Mouse (Mus musculus): Measurements from ENCODE around the gene Gm20696. TPM values are rescaled to one million over a fixed set of nuclear protein-coding genes. Genes with fewer than 3 reads are reported as not detected.

The Gm20696 gene
- polyA plus RNA-seq, 1 experiment from 2014 or later = 2.7 TPM

DNA sequence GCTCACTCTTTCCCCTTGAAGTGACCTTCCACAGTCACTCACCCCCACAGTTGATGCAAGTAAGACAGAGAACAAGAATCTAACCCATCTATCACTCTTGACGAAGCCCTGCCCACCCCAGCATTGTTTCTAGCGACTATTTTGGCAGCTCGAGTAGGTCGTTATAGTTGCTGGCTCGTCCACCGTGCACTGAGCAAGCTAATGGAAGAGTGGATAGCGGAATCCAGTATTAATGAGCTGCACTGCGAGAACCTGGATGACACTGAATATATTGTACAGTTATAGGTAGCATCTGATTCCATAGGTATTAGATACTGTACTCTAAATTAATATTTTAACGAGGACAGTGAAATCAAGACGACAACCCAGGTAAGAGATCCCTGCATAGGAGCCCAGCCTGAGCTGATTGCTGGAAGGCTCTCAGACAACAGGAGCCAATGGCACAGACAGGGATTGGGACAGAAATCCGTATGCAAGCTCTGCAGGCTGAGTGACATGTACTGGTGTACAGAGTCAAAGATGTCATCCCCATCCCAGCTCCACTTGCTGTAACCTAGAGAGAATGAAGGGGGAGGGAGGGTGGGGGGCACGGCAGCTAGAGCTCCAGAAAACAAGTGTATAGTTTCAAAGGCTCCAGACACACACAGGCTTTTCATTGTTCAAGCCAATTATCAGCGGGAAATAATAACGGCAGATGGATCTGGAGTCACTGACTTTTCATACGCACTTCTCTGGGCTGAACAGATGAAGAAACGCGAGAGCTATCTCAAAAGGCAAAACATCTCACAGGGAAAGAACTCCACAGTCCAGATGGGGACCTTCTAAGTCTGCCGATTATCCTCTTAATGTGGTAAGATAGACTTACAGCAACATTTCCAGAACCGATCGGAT lies 398.2 kb downstream of the Gm20696 start:
- Histone ChIP-seq H3K27ac (no peak overlapping the region), H3K4me3 (replicated peaks) (no peak overlapping the region), H3K9me3 (no peaks in the 10 kb centered on the region), H3K4me1 (replicated peaks) (peaks cover 37% of the 10 kb centered on the region), H3K36me3 (no peaks in the 10 kb centered on the region), H3K9ac (no peak overlapping the region), H3K4me2 (replicated peaks) (no peak overlapping the region), H3K27me3 (replicated peaks) (no peaks in the 10 kb centered on the region)
- WGBS = 66% methylated on average over 20 of the region's 20 CpGs
- ATAC-seq = no peak

DNA sequence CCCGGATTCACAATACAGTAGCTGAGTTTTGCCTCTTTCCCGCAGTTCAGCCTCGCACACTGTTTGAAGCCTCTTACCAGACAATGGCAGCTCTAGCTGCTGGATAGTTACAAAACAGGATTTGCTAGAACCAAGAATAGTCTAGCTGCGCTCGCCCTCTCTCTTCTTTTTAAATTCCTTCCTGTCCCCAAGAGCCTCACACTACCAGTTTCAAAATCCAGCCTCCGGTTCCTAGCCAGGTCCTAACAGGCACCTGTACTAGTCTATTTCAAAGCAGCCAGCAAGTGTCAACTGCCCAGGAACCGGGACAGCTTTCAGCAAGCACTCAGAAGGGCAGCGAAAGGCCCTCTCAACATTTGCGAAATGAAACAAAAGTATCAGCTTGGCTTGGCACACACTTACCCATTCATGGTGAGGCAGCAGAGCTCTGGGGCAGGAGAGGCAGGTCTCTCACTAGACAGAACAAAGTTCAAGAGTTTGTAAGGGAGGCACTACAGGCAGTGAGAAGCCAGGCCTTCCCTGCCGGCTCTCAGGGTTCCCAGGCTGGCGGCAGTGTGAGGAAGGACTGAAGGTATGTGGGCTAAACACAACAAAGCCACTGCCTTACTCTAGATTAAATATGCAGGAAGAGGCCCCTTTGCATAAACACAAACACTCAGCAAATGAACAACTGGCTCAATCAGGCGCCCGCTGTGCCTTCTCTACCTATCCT lies 400.5 kb downstream of the Gm20696 start:
- Histone ChIP-seq H3K4me1 (replicated peaks) (peaks cover 38% of the 10 kb centered on the region), H3K9me3 (no peaks in the 10 kb centered on the region), H3K36me3 (no peaks in the 10 kb centered on the region), H3K9ac (peak overlapping the region; percentile 37), H3K4me2 (replicated peaks) (peak overlapping the region; percentile 56), H3K4me3 (replicated peaks) (peak overlapping the region; percentile 30), H3K27me3 (replicated peaks) (no peaks in the 10 kb centered on the region), H3K27ac (peak overlapping the region; percentile 86)
- WGBS = 28% methylated on average over 13 of the region's 13 CpGs
- ATAC-seq = peak; percentile 82

DNA sequence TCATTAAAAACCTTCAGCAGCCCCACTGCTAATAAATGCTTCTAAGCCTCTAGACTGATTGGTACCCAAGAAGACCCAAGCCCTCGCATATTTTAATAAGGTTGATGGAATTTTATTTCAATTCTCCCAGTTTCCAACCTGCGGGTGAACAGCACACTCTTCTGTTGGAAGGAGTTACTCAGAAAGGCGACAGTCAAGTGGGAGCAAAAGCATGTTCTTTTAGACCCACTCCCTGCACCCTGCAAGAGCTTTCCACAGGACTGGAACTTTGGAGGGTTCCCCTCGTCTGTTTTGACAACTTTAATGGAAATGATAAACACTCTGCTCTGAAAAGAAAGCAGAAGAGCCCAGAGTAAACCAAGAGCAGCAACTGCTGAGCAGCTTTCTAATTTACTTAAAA lies 401.4 kb downstream of the Gm20696 start:
- no peaks in the 10 kb centered on the region for H3K36me3 ChIP-seq
- H3K27me3 ChIP-seq (replicated peaks) = no peaks in the 10 kb centered on the region
- WGBS = 29% methylated on average over 4 of the region's 4 CpGs
- ATAC-seq = no peak
- H3K27ac ChIP-seq = peak overlapping the region; percentile 86; the same call in 1 of the 2 replicates
- peak overlapping the region; percentile 56 for H3K4me2 ChIP-seq (replicated peaks)
- H3K9ac ChIP-seq = 0 out of 2 replicates have a peak overlapping the region, but pooled peaks have one; percentile 37
- H3K4me1 ChIP-seq (replicated peaks) = peaks cover 38% of the 10 kb centered on the region
- peak overlapping the region; percentile 30; the same call in 1 of the 2 replicates for H3K4me3 ChIP-seq (replicated peaks)
- no peaks in the 10 kb centered on the region for H3K9me3 ChIP-seq

DNA sequence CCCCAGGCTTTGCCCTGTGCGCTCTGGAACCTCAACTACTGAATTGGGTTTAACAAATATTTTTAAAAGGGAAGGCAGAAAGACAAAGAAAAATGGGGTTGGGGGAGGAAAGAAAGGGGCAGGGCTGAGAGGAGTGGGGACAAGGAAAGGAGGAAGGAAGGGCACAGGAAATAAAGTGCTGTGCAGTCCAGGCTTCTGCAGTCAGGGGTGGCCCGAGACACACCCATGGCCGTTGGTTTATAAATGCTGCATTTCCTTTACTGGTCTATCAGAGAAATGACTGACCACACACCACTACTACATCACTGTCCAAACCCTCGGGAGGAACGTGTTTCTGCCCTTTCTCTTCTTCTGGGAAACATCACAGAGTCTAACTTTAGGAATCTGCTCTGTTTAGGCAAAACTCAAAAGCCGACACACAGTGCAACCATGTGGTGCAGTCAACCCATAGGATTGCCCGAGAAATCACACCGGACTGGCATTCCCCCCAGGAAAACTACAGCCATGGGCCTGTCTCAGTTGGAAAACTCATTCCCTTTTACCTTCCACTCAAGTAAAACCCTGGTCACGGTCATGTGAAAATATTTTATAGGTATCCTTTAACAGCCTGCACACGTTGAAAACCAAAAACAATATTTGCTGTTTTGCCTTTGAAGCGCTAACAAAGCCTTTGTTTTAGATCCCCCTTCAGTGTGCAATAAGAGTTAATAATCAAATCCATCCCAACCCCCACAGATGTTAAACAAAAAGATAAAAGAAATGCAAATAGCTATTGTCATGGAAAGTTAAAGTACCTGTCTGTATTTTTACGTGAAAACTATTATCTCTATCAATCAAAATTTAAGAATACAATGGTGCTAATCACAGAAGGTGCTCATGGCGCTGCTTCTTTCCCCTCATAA lies 402.2 kb downstream of the Gm20696 start:
- Histone ChIP-seq H3K36me3 (no peaks in the 10 kb centered on the region), H3K27ac (peak overlapping the region; percentile 66), H3K4me3 (replicated peaks) (0 out of 2 replicates have a peak overlapping the region, but pooled peaks have one; percentile 6), H3K4me1 (replicated peaks) (peaks cover 35% of the 10 kb centered on the region), H3K27me3 (replicated peaks) (no peaks in the 10 kb centered on the region), H3K9me3 (no peaks in the 10 kb centered on the region), H3K9ac (no peak overlapping the region), H3K4me2 (replicated peaks) (peak overlapping the region; percentile 45)
- WGBS = 25% methylated on average over 13 of the region's 13 CpGs
- ATAC-seq = peak; percentile 59

DNA sequence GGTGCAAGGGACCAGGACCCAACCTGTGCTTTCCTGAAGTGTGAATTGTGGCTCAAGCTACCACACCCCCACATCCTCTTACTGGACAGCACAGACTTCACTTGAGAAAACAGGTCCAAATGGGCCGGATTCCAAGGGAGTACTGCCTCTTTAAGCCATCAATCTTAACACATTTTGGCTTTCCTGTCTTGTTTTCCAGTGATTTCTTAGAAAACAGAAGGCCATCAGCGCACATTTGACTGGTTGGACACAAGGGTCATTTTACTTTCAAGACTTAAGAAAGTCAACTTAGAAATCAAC lies 402.8 kb downstream of the Gm20696 start:
- no peak for ATAC-seq
- WGBS = 33% methylated on average over 2 of the region's 2 CpGs
- Histone ChIP-seq H3K4me2 (replicated peaks) (peak overlapping the region; percentile 45), H3K9ac (0 out of 2 replicates have a peak overlapping the region, but pooled peaks have one; percentile 8), H3K4me3 (replicated peaks) (0 out of 2 replicates have a peak overlapping the region, but pooled peaks have one; percentile 6), H3K27me3 (replicated peaks) (no peaks in the 10 kb centered on the region), H3K4me1 (replicated peaks) (peaks cover 35% of the 10 kb centered on the region), H3K9me3 (no peaks in the 10 kb centered on the region), H3K36me3 (no peaks in the 10 kb centered on the region), H3K27ac (peak overlapping the region; percentile 66)

DNA sequence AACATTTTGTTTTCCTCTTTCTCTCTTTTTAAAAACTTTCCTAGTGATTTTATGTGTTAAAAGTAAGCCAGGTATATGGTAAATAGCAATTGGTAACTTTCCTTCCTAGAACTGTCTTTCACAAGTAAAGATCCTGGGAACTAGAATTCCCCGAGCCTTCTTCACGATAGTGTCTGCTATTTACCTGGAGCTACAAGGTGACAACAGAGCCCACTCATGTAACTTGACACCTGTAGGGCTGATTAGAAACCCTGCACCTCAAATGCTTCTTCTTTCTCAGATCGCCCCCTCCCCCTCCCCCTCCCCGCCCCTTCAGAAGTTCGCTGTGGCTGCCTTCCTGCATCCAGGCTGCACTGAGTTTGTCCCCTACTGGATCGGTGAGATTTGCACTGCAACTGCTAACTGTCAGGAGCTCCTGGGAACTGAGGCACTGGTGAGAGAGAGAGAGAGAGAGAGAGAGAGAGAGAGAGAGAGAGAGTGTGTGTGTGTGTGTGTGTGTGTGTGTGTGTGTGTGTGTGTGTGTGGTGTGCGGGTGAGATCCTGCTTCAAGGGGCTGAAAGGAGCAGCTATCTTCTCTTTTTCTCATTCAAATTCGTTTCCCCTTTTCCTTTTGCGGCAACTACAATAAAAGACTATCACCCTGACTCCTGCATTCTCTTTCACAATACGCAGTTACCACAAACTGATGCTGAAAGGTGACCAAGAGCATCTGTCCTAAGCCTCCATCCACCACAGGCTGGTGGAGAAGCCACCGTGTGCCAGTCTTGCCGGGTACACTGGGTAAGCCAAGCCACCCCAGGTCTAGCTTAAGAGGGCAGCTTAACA lies 403.3 kb downstream of the Gm20696 start:
- no peaks in the 10 kb centered on the region for H3K36me3 ChIP-seq
- H3K27ac ChIP-seq = peak overlapping the region; percentile 66; the same call in 1 of the 2 replicates
- no peaks in the 10 kb centered on the region for H3K27me3 ChIP-seq (replicated peaks)
- H3K9ac ChIP-seq = 0 out of 2 replicates have a peak overlapping the region, but pooled peaks have one; percentile 8
- 27% methylated on average over 12 of the region's 12 CpGs for whole genome bisulfite sequencing
- no peaks in the 10 kb centered on the region for H3K9me3 ChIP-seq
- peaks cover 35% of the 10 kb centered on the region for H3K4me1 ChIP-seq (replicated peaks)
- ATAC-seq = no peak
- peak overlapping the region; percentile 45 for H3K4me2 ChIP-seq (replicated peaks)
- H3K4me3 ChIP-seq (replicated peaks) = no peak overlapping the region

DNA sequence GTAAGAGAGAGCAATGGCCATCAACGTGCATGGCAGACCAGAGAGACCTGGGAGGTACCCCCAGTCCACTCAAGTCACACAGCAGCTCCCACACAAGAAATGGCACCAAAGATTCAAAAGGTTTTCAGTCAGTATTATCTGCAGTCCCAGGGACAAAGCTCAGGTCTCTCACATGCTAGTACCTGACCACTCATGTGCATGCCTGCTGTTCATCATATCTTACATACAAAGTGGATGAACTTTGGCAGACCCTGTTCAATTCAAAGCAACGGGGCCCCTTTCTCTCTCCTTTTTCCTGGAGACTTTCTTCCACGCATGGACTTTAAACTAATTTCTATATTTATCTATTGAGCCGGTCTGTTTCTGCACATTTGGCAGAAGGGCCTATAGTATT lies 404.9 kb downstream of the Gm20696 start:
- Histone ChIP-seq H3K9ac (no peak overlapping the region), H3K4me3 (replicated peaks) (no peak overlapping the region), H3K9me3 (no peaks in the 10 kb centered on the region), H3K27ac (peak overlapping the region; percentile 45), H3K27me3 (replicated peaks) (no peaks in the 10 kb centered on the region), H3K36me3 (no peaks in the 10 kb centered on the region), H3K4me1 (replicated peaks) (peaks cover 35% of the 10 kb centered on the region), H3K4me2 (replicated peaks) (0 out of 2 replicates have a peak overlapping the region, but pooled peaks have one; percentile 3)
- 34% methylated on average over 4 of the region's 4 CpGs for WGBS
- ATAC-seq = peak; percentile 61

DNA sequence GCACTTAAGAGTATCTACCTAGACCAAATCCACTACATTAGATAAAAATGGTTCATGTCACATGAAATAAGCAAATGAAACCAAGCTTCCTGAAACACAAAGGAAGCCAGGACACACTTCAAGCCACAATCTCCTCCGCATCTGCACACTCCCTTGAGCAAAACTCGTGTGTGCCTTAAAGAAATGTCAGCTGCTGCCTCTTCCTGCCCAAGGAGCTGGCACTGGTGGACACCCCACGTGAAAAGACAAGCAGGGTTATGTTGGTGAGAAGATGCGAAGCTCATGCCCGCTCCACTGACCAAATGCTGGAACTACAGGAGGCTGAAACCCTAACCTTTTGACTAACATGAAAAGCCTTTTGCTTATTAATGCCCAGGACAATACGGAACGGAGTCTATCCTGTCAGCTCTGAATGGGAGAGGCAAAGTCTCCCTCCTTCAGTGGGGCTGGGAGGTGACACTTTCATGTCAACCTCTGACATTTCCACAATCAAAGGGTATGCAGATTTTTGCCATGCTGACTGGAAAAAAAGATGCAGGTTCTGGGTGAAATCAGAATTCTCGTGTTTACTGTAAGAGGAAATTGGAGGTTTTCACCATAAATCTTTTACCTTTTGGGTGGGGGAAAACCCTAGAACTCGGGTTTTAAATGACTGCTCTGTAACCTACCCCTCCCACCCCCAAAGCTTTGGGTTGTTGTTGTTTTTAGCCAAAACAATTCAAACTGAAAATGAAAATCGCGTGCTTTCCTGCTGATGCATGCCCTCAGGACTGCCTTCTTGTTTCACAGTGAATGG lies 405.5 kb downstream of the Gm20696 start:
- WGBS = 67% methylated on average over 11 of the region's 11 CpGs
- peak overlapping the region; percentile 45 for H3K27ac ChIP-seq
- no peaks in the 10 kb centered on the region for H3K27me3 ChIP-seq (replicated peaks)
- no peak overlapping the region for H3K9ac ChIP-seq
- H3K4me3 ChIP-seq (replicated peaks) = no peak overlapping the region
- peaks cover 29% of the 10 kb centered on the region for H3K4me1 ChIP-seq (replicated peaks)
- H3K36me3 ChIP-seq = no peaks in the 10 kb centered on the region
- no peak for ATAC-seq
- H3K4me2 ChIP-seq (replicated peaks) = 0 out of 2 replicates have a peak overlapping the region, but pooled peaks have one; percentile 3
- H3K9me3 ChIP-seq = no peaks in the 10 kb centered on the region

DNA sequence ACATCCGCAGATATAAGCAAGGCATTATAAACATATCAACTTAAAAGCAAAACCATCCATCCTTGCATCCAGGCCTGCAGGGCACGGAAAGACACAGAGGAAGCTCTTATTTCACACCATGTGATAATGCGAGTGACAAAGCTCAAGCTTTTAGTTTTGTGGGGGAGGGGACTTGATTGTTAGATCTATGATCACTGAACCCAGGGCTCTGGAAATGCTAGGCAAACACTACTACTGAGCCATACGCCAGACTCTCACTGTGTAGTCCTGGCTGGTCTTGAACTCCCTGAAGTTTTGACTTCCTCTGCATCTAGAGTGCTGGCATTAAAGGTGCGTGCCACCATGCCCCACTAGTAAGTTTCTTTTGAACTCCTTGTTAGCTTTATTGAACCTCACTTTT lies 408.3 kb downstream of the Gm20696 start:
- no peaks in the 10 kb centered on the region for H3K9me3 ChIP-seq
- ATAC-seq = no peak
- WGBS = 68% methylated on average over 5 of the region's 5 CpGs
- H3K27me3 ChIP-seq (replicated peaks) = no peaks in the 10 kb centered on the region
- no peak overlapping the region for H3K27ac ChIP-seq
- H3K4me1 ChIP-seq (replicated peaks) = 0 out of 2 replicates have a peak, but pooled peaks cover 11% of the 10 kb centered on the region
- H3K36me3 ChIP-seq = no peaks in the 10 kb centered on the region
- H3K4me2 ChIP-seq (replicated peaks) = no peak overlapping the region
- no peak overlapping the region for H3K9ac ChIP-seq
- no peak overlapping the region for H3K4me3 ChIP-seq (replicated peaks)

DNA sequence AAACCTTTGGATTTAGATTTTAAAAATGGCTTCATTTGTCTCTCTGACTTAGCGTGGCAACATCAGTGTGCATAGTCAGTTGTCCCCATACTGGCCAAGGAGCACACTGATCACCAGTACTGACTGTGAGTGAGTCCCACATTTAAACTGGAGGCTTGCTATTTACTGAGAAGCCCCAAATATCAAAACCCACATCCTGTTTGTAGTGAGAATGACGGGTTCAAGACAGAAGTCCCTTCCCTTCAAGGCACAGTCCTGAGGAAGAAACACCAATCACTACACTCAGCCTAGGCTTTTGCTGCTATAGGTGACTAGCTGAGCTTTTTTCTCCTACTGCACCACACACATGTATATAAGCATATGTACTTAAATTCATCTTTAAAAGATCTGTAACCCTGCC lies 408.9 kb downstream of the Gm20696 start:
- no peaks in the 10 kb centered on the region for H3K9me3 ChIP-seq
- 0 out of 2 replicates have a peak, but pooled peaks cover 8% of the 10 kb centered on the region for H3K4me1 ChIP-seq (replicated peaks)
- ATAC-seq = no peak
- H3K36me3 ChIP-seq = no peaks in the 10 kb centered on the region
- 76% methylated on average over 2 of the region's 2 CpGs for WGBS
- H3K4me3 ChIP-seq (replicated peaks) = no peak overlapping the region
- H3K4me2 ChIP-seq (replicated peaks) = no peak overlapping the region
- no peak overlapping the region for H3K27ac ChIP-seq
- H3K27me3 ChIP-seq (replicated peaks) = no peaks in the 10 kb centered on the region
- no peak overlapping the region for H3K9ac ChIP-seq

Measured in intestine, embryonic 15.5 days (tissue).